Mouse (Mus musculus) erythroblast, embryonic 14.5 days (primary cell): ENCODE measurements around the gene Ncoa3. TPM values are rescaled to one million over a fixed set of nuclear protein-coding genes. Genes with fewer than 3 reads are reported as not detected.

Experiments used
- H3K27me3 ChIP-seq: 2 replicates; pipeline ENCODE4 v1.6.1; 2012; ENCODE audit warnings: inconsistent platforms; ENCODE audit not compliant: control insufficient read depth
- H3K36me3 ChIP-seq: 2 replicates; pipeline ENCODE4 v1.6.1; 2012; ENCODE audit warnings: mild to moderate bottlenecking, inconsistent platforms; ENCODE audit not compliant: control insufficient read depth
- H3K4me1 ChIP-seq: 2 replicates; pipeline ENCODE4 v1.6.1; 2012; ENCODE audit warnings: inconsistent platforms; ENCODE audit not compliant: control insufficient read depth
- H3K4me3 ChIP-seq: replicated peaks from 2 replicates; pipeline ENCODE3; 2012; ENCODE audit warnings: moderate library complexity, mild to moderate bottlenecking, inconsistent platforms
- H3K9me3 ChIP-seq: 2 replicates; pipeline ENCODE4 v1.6.1; 2012; ENCODE audit warnings: low read length, inconsistent platforms, mixed read lengths; ENCODE audit not compliant: control insufficient read depth
- GATA1 ChIP-seq: IDR thresholded peaks from 2 replicates; pipeline ENCODE4 v1.6.1; 2012; ENCODE audit warnings: low read length, inconsistent platforms, mixed read lengths
- TAL1 ChIP-seq: IDR thresholded peaks from 3 replicates; pipeline ENCODE4 v1.6.1; 2012; ENCODE audit warnings: low read length, inconsistent platforms, mixed read lengths
- polyA plus RNA-seq: library from polyadenylated mRNA; stranded (reverse); fragments of >175 nt; gene quantifications from 2 replicates; pipeline ENCODE4 v1.2.3, GENCODE M21; 2012

Ncoa3 gene
- polyA plus RNA-seq, 1 experiment: 0.09 TPM

- peaks cover 22% of the 10 kb centered on the region for H3K4me1 ChIP-seq
- H3K9me3 ChIP-seq: peaks cover 3% of the 10 kb centered on the region; the same call in 1 of the 2 replicates
- H3K4me3 ChIP-seq: no peak overlapping the region
Measured at GRCm38 (mm10) chr2:165981248-165981977, 11.0 kb upstream of the Ncoa3 start.

GRCm38 (mm10) chr2:165982512-165983389, 9.7 kb upstream of the Ncoa3 start:
- peaks cover 2% of the 10 kb centered on the region; the same call in 1 of the 2 replicates for H3K27me3 ChIP-seq
- H3K36me3 ChIP-seq: no peaks in the 10 kb centered on the region
- peaks cover 20% of the 10 kb centered on the region for H3K4me1 ChIP-seq
- TF ChIP-seq GATA1 (no peak), TAL1 (no peak)
- peak overlapping the region; percentile 38 for H3K4me3 ChIP-seq
- H3K9me3 ChIP-seq: peaks cover 3% of the 10 kb centered on the region; the same call in 1 of the 2 replicates

More at GRCm38 (mm10) chr2:165981248-165981977, 11.0 kb upstream of the Ncoa3 start:
- TF ChIP-seq GATA1 (no peak), TAL1 (no peak)
- H3K36me3 ChIP-seq: no peaks in the 10 kb centered on the region
- H3K27me3 ChIP-seq: no peaks in the 10 kb centered on the region

- H3K9me3 ChIP-seq: no peaks in the 10 kb centered on the region
- H3K4me3 ChIP-seq: no peak overlapping the region
- H3K4me1 ChIP-seq: peaks cover 20% of the 10 kb centered on the region
- peaks cover 2% of the 10 kb centered on the region; the same call in 1 of the 2 replicates for H3K27me3 ChIP-seq
- no peak for TF ChIP-seq GATA1
- TF ChIP-seq TAL1: no peak
- H3K36me3 ChIP-seq: no peaks in the 10 kb centered on the region
Measured at GRCm38 (mm10) chr2:165984318-165984717, 8.1 kb upstream of the Ncoa3 start.

GRCm38 (mm10) chr2:165984891-165985290, 7.5 kb upstream of the Ncoa3 start:
- H3K27me3 ChIP-seq: peaks cover 2% of the 10 kb centered on the region; the same call in 1 of the 2 replicates
- H3K36me3 ChIP-seq: no peaks in the 10 kb centered on the region
- no peaks in the 10 kb centered on the region for H3K9me3 ChIP-seq
- TF ChIP-seq GATA1 (no peak), TAL1 (no peak)
- no peak overlapping the region for H3K4me3 ChIP-seq
- H3K4me1 ChIP-seq: peaks cover 20% of the 10 kb centered on the region

GRCm38 (mm10) chr2:165985581-165985980, 6.9 kb upstream of the Ncoa3 start:
- Histone ChIP-seq H3K36me3 (no peaks in the 10 kb centered on the region), H3K4me1 (peaks cover 20% of the 10 kb centered on the region), H3K4me3 (no peak overlapping the region), H3K27me3 (peaks cover 2% of the 10 kb centered on the region; the same call in 1 of the 2 replicates), H3K9me3 (no peaks in the 10 kb centered on the region)
- TF ChIP-seq TAL1 (no peak), GATA1 (no peak)

GRCm38 (mm10) chr2:165986921-165987453, 5.4 kb upstream of the Ncoa3 start:
- Histone ChIP-seq H3K9me3 (no peaks in the 10 kb centered on the region), H3K36me3 (no peaks in the 10 kb centered on the region), H3K4me1 (peaks cover 20% of the 10 kb centered on the region), H3K4me3 (peak overlapping the region; percentile 44), H3K27me3 (peaks cover 2% of the 10 kb centered on the region; the same call in 1 of the 2 replicates)
- TF ChIP-seq TAL1: no peak
- no peak for TF ChIP-seq GATA1

GRCm38 (mm10) chr2:165993173-165993900, 901 bp downstream of the Ncoa3 start:
- Histone ChIP-seq H3K9me3 (peaks cover 15% of the 10 kb centered on the region), H3K4me1 (peaks cover 20% of the 10 kb centered on the region), H3K4me3 (peak overlapping the region; percentile 80), H3K36me3 (no peaks in the 10 kb centered on the region), H3K27me3 (peaks cover 35% of the 10 kb centered on the region)
- TF ChIP-seq TAL1 (no peak), GATA1 (no peak)

GRCm38 (mm10) chr2:165994341-165994740, 1.9 kb downstream of the Ncoa3 start:
- Histone ChIP-seq H3K4me3 (no peak overlapping the region), H3K4me1 (peaks cover 20% of the 10 kb centered on the region), H3K27me3 (peaks cover 40% of the 10 kb centered on the region), H3K9me3 (peaks cover 15% of the 10 kb centered on the region), H3K36me3 (no peaks in the 10 kb centered on the region)
- no peak for TF ChIP-seq TAL1
- no peak for TF ChIP-seq GATA1
